Mouse (Mus musculus) lung, adult 10 weeks (tissue): Measurements from ENCODE around the gene Hacd1. TPM values are rescaled to one million over a fixed set of nuclear protein-coding genes. Genes with fewer than 3 reads are reported as not detected.

ENCODE experiments used
- polyA plus RNA-seq: library from polyadenylated mRNA; stranded (reverse); fragments of 350-450 nt; fragmentation: Illumina TruSeq; extraction: RNeasy Lipid Tissue Mini Kit (QIAGEN cat#74804); gene quantifications from one replicate; pipeline ENCODE4 v1.2.3, GENCODE M21; 2014; ENCODE audit warnings: low read depth, low replicate concordance; ENCODE audit not compliant: insufficient read depth

Gene Hacd1
- polyA plus RNA-seq, result 18.8 TPM

DNA sequence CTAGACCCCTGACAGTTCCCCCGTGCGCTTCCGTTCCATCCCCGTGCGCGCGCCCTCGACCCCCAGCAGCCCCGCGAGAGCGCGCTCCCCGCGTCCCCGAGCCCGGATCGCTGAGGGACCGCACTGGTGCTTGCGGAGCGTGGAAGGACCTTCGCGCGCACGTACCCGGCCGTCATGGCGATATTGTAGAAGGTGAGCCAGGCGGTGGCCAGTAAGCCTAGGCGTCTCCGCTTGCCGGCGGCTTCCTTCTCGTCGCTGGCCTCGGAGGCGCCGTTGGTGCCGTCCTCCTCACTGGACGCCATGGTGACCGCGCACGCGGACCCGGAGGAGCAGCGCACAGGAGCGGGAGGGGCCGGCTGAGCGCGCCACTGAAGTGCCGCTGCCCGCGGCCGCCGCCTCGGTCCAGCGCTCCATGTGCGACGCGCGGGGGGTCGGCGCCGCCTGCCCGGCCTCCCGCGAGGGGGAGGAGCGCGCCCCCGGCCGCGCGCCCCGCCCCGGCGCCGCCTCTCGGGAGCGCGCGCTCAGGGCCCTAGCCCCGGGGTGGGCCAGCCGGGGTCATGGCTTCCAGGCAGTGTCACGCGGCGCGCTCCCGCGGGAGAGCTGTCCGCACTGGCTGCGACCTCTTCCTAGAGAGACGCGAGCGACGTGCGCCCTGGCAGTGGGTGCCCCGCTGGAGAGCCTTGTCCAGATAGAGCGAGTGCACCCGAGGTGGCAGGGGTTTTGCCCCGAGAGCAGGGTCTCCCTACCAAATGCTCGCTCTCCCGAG is at the start of gene Hacd1:
Gene Hacd1 (minus strand): TSS at position 570 of the 766 bp plus-strand sequence.

DNA sequence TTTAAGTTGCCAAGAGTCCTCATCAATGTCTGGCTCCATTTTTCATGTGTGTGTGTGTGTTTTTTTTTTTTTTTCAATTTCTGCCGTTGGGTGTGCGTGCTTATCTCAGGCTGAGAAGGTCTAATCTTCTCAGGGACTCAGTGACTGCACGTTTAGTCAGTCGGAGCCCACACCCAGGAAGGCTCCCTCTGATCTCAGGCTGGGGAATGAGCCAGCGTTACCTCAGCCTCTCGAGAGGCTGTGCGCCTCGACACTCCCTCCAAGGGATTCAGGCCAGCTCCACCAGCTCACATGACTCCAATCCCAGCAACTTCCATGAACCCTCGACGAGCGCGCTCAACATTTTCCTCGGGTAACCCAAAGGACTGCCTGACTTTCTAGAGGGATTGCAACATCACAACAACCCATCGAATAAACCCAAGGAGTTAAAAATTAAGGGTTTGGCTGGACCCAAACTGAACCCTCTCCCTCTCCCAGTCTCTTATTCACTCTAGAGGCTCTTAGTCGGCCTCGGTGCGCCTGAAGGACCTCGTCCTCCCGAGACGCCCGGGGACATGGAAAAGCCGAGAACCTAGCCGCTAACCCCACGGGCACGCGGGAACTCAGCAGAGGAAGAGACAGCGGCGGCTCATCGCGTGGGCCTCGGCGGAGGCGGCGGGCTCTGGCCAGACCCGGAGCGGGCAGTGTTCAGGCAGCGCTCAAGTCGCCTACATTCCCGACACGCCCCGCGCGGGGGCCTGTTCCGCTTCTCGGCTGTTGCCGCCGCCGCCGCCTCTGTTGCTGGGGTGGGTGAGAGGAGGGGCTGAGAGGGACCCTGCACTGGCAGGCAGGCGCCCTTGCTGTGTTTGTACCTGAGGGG is 17.7 kb upstream of the Hacd1 start, which contains the start of gene Stam:
Gene Stam (plus strand): TSS at position 737 of the 859 bp plus-strand sequence.

Other genes starting within 250 kb of the Hacd1 start
- 16.1 TPM for gene Stam, start 18.0 kb upstream of the Hacd1 start, polyA plus RNA-seq
- gene Tmem236, start 118.4 kb upstream of the Hacd1 start, polyA plus RNA-seq, result not detected
- gene Mrc1, start 173.3 kb upstream of the Hacd1 start, polyA plus RNA-seq, result 21.2 TPM